Mouse (Mus musculus): ENCODE data around the gene Gdpd5. TPM values are rescaled to one million over a fixed set of nuclear protein-coding genes. Genes with fewer than 3 reads are reported as not detected.

The Gdpd5 gene
- polyA plus RNA-seq, 1 experiment = 16.0 TPM

DNA sequence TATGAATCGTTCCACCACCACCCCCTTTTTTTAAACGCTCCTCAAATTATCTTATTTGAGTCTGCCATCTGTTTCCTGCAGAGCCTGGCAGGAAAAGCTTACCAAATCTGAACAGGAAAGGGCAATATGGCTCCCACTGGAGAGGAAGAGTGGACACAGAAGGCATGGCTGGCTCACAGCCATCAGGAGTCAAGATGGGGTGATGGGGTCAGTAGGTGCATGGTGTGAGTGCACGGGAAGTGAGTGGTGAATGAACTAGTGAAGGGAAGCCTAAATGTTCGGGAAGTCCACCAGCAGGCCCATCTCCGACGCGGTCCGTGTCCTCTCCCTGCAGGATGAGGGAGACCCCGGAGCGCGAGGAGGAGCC is 86.7 kb downstream of the Gdpd5 start:
- Histone ChIP-seq H3K4me1 (ENCODE audit: control insufficient read depth, insufficient read depth, insufficient read length, low read length) (peaks cover 14% of the 10 kb centered on the region), H3K4me3 (ENCODE audit: low read depth, low read length) (peak overlapping the region; percentile 61), H3K36me3 (ENCODE audit: control insufficient read depth, insufficient read depth, low read length) (peaks cover 1% of the 10 kb centered on the region; the same call in 1 of the 2 replicates), H3K27ac (ENCODE audit: insufficient read depth, low read depth, low read length) (no peak overlapping the region), H3K27me3 (ENCODE audit: control insufficient read depth, insufficient read depth, low read length) (no peaks in the 10 kb centered on the region)
- WGBS = 31% methylated on average over 11 of the region's 11 CpGs
- TF ChIP-seq CTCF (IDR thresholded peaks at IDR 0.05; ENCODE audit: extremely low read depth, insufficient read length, insufficient replicate concordance, low read depth, low read length) = no peak
- no peak; the same call in 1 of the 2 replicates for TF ChIP-seq POLR2A (IDR thresholded peaks at IDR 0.05; ENCODE audit: low read depth, low read length)

DNA sequence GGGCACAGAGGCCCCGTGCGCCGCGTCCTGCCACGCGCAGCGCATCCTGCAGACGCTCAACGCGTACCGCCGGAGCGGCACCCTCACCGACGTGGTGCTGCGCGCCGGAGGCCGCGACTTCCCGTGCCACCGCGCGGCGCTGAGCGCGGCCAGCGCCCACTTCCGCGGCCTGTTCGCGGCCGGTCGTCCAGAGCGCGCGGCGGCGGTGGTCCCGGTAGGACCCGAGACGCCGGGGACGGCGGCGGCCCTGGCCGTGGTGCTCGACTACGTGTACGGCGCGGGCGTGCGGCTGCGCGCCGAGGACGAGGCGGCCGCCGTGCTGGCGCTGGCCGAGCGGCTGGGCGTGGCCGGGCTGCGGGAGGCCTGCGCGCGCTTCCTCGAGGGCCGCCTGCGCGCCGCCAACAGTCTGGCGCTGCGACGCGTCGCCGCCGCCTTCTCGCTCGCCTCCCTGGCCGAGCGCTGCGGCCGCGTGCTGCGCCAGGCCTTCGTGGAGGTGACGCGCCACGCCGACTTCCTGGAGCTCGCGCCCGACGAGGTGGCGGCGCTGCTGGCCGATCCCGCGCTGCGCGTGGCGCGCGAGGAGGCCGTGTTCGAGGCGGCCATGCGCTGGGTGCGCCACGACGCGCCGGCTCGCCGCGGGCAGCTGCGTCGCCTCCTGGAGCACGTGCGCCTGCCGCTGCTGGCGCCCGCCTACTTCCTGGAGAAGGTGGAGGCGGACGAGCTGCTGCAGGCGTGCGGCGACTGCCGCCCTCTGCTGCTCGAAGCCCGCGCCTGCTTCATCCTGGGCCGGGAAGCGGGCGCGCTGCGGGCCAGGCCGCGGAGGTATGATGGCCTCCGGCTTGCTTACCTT is 87.3 kb downstream of the Gdpd5 start:
- H3K36me3 ChIP-seq (ENCODE audit: control insufficient read depth, insufficient read depth, low read length) = peaks cover 1% of the 10 kb centered on the region; the same call in 1 of the 2 replicates
- H3K4me1 ChIP-seq (ENCODE audit: control insufficient read depth, insufficient read depth, insufficient read length, low read length) = peaks cover 14% of the 10 kb centered on the region
- no peaks in the 10 kb centered on the region for H3K27me3 ChIP-seq (ENCODE audit: control insufficient read depth, insufficient read depth, low read length)
- peak overlapping the region; percentile 61 for H3K4me3 ChIP-seq (ENCODE audit: low read depth, low read length)
- 2% methylated on average over 140 of the region's 145 CpGs for WGBS
- TF ChIP-seq CTCF (IDR thresholded peaks at IDR 0.05; ENCODE audit: extremely low read depth, insufficient read length, insufficient replicate concordance, low read depth, low read length) (peak; percentile 37; the same call in 1 of the 2 replicates), POLR2A (IDR thresholded peaks at IDR 0.05; ENCODE audit: low read depth, low read length) (peak; percentile 11; the same call in 1 of the 2 replicates)
- H3K27ac ChIP-seq (ENCODE audit: insufficient read depth, low read depth, low read length) = peak overlapping the region; percentile 18; the same call in 1 of the 2 replicates

DNA sequence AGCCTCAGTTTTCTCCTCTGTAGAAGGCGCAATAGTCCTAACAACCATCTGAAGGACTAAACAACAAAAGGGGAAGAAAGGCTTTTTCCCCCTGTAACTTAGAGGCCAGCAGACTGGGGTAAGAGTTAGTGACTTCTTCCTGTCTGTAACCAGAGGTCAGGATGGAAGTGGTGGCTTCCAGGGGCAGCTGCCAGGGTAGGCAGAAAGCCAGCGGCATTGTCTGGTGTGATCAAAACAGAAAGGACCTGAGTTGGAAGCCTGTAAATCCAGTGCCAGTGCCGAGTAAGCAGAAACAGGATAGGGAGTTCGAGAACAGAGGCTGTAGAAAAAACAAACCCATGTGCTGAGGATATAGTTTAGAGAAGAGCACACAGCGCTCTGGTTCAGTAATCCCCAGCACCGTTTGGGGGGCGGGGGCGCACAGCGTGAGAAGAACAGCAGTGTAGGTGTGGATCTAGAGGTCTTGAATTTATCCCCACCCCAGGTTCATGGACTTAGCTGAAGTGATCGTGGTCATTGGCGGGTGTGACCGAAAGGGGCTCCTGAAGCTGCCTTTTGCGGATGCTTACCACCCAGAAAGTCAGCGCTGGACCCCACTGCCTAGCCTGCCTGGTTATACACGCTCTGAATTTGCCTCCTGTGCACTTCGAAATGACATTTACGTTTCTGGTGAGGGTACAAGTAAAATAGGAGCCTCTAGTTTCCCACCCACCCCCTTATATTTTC is 88.6 kb downstream of the Gdpd5 start:
- H3K4me3 ChIP-seq (ENCODE audit: low read depth, low read length) = no peak overlapping the region

DNA sequence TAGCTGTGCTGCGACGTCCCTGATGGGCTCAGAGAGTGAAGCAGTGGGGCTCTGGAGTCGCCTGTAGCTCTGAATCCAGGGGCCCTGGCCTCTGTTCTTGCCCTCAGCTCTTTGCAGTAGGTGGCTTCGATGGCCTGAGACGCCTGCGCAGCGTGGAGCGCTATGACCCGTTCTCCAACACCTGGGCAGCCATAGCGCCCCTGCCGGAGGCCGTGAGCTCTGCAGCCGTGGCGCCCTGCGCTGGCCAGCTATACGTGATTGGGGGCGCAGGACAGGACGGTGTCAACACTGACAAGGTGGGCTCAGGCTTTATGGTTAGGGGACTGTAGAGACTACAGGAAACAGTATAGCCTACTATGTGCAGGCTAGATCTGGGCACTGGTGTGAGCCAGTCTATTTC is 90.4 kb downstream of the Gdpd5 start:
- H3K27ac ChIP-seq (ENCODE audit: insufficient read depth, low read depth, low read length) = no peak overlapping the region
- H3K36me3 ChIP-seq (ENCODE audit: control insufficient read depth, insufficient read depth, low read length) = peaks cover 11% of the 10 kb centered on the region
- TF ChIP-seq CTCF (IDR thresholded peaks at IDR 0.05; ENCODE audit: extremely low read depth, insufficient read length, insufficient replicate concordance, low read depth, low read length) (no peak), POLR2A (IDR thresholded peaks at IDR 0.05; ENCODE audit: low read depth, low read length) (no peak)
- H3K27me3 ChIP-seq (ENCODE audit: control insufficient read depth, insufficient read depth, low read length) = no peaks in the 10 kb centered on the region
- 82% methylated on average over 18 of the region's 18 CpGs for WGBS
- H3K4me1 ChIP-seq (ENCODE audit: control insufficient read depth, insufficient read depth, insufficient read length, low read length) = peaks cover 12% of the 10 kb centered on the region
- H3K4me3 ChIP-seq (ENCODE audit: low read depth, low read length) = no peak overlapping the region

More for the DNA sequence above, 88.6 kb downstream of the Gdpd5 start:
- 85% methylated on average over 17 of the region's 17 CpGs for WGBS
- H3K27me3 ChIP-seq (ENCODE audit: control insufficient read depth, insufficient read depth, low read length) = no peaks in the 10 kb centered on the region
- peaks cover 14% of the 10 kb centered on the region for H3K4me1 ChIP-seq (ENCODE audit: control insufficient read depth, insufficient read depth, insufficient read length, low read length)
- H3K27ac ChIP-seq (ENCODE audit: insufficient read depth, low read depth, low read length) = no peak overlapping the region
- peaks cover 5% of the 10 kb centered on the region; the same call in 1 of the 2 replicates for H3K36me3 ChIP-seq (ENCODE audit: control insufficient read depth, insufficient read depth, low read length)
- no peak for TF ChIP-seq POLR2A (IDR thresholded peaks at IDR 0.05; ENCODE audit: low read depth, low read length)
- no peak for TF ChIP-seq CTCF (IDR thresholded peaks at IDR 0.05; ENCODE audit: extremely low read depth, insufficient read length, insufficient replicate concordance, low read depth, low read length)

DNA sequence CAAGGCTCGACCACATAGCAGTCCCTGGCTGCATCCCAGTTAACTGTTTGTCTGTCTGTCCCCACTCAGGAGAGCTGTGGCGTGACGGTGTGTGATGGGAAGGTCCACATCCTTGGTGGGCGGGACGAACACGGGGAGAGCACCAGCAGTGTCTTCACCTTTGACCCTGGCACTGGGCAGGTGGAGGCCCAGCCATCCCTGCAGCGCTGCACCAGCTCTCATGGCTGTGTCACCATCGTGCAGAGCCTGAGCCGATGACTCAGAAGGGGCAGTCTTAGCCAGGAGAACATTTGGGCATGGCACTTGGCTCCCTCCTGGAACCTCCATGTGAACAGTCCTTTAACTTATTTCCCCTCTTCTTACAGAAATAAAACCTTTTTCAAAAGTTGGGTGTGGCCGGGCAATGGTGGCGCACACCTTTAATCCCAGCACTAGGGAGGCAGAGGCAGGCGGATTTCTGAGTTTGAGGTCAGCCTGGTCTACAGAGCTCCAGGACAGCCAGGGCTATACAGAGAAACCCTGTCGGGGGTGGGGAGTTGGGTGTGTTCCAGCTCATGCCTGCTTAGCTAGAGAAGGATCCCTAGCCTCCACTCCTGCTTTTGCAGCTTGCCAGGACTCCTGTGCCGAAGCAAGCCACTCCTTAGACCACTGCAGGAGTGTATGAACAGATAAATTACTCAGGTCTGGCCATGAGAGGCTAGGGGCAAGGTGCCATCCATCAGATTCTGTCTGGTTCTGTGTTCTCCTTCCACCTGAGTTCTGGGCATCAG is 92.6 kb downstream of the Gdpd5 start:
- Histone ChIP-seq H3K4me1 (ENCODE audit: control insufficient read depth, insufficient read depth, insufficient read length, low read length) (peaks cover 2% of the 10 kb centered on the region), H3K4me3 (ENCODE audit: low read depth, low read length) (no peak overlapping the region), H3K27ac (ENCODE audit: insufficient read depth, low read depth, low read length) (no peak overlapping the region), H3K36me3 (ENCODE audit: control insufficient read depth, insufficient read depth, low read length) (peaks cover 28% of the 10 kb centered on the region), H3K27me3 (ENCODE audit: control insufficient read depth, insufficient read depth, low read length) (no peaks in the 10 kb centered on the region)
- no peak for TF ChIP-seq POLR2A (IDR thresholded peaks at IDR 0.05; ENCODE audit: low read depth, low read length)
- TF ChIP-seq CTCF (IDR thresholded peaks at IDR 0.05; ENCODE audit: extremely low read depth, insufficient read length, insufficient replicate concordance, low read depth, low read length) = no peak
- 58% methylated on average over 14 of the region's 14 CpGs for whole genome bisulfite sequencing

DNA sequence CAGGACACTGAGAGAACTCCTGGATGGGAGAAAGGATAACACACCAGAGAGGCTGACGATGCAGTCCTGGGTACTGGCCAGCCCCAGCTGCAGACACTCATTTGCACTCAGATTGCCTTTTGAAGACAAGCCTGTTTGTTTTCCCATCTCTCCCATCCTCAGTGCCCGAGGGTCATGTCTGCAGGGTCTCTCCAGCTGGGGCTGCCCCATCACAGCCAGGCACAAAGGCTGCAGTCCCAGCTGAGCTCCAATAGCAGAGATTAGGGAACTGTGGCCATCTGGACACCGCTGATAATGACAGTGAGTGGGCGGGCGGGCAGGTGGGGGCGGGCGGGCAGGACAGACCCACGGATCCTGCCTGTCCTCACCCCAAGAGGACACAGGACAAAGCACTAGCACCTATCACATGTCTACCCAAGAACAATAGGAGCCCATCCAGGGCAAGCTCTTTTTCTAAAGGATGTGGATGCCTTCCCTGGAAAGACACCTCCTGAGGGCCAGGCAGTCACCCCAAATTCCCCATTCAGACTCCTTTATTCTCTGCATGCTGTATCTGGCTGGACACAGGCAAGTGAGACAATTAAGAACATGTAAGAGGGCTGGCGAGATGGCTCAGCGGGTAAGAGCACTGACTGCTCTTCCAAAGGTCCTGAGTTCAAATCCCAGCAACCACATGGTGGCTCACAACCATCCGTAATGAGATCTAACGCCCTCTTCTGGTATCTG is 93.8 kb downstream of the Gdpd5 start:
- no peak overlapping the region for H3K4me3 ChIP-seq (ENCODE audit: low read depth, low read length)
- peaks cover 40% of the 10 kb centered on the region for H3K36me3 ChIP-seq (ENCODE audit: control insufficient read depth, insufficient read depth, low read length)
- no peak overlapping the region for H3K27ac ChIP-seq (ENCODE audit: insufficient read depth, low read depth, low read length)
- 76% methylated on average over 12 of the region's 12 CpGs for WGBS
- no peaks in the 10 kb centered on the region for H3K27me3 ChIP-seq (ENCODE audit: control insufficient read depth, insufficient read depth, low read length)
- no peaks in the 10 kb centered on the region; the same call in 1 of the 2 replicates for H3K4me1 ChIP-seq (ENCODE audit: control insufficient read depth, insufficient read depth, insufficient read length, low read length)
- TF ChIP-seq CTCF (IDR thresholded peaks at IDR 0.05; ENCODE audit: extremely low read depth, insufficient read length, insufficient replicate concordance, low read depth, low read length) = no peak
- TF ChIP-seq POLR2A (IDR thresholded peaks at IDR 0.05; ENCODE audit: low read depth, low read length) = no peak
